Mouse (Mus musculus): Measurements from ENCODE around the gene Gpr68.

GRCm38 (mm10) chr12:100924646-100925339 lies 16.8 kb upstream of the Gpr68 start:
- TF ChIP-seq CTCF (IDR thresholded peaks at IDR 0.05; ENCODE audit: control insufficient read depth, insufficient read depth, insufficient read length) (no peak), USF1 (IDR thresholded peaks at IDR 0.05; ENCODE audit: low read depth) (no peak), FOSL1 (IDR thresholded peaks at IDR 0.05; ENCODE audit: insufficient read depth, low read length, poor library complexity, severe bottlenecking) (no peak), MYOD1 (IDR thresholded peaks at IDR 0.05; ENCODE audit: control insufficient read depth, insufficient read length, low read depth) (no peak), MYOG (IDR thresholded peaks at IDR 0.05; ENCODE audit: control insufficient read depth, extremely low read depth, insufficient read length) (no peak)
